Mouse (Mus musculus): ENCODE results near the gene Tctex1d4. TPM values are rescaled to one million over a fixed set of nuclear protein-coding genes. Genes with fewer than 3 reads are reported as not detected.
A peak's percentile ranks its signal among the peaks of the same experiment; 100 is the strongest.

Tctex1d4 gene
- total and polyA plus RNA-seq, 3 experiments: 4.2 TPM; not detected in 2

- Histone ChIP-seq H3K79me2 (replicated peaks; ENCODE audit: control insufficient read depth, insufficient read depth, low read length) (no peaks in the 10 kb centered on the region), H3K4me1 (ENCODE audit: control insufficient read depth, insufficient read depth, low read length) (peaks cover 31% of the 10 kb centered on the region), H3K4me3 (no peak overlapping the region), H3K27me3 (ENCODE audit: control insufficient read depth, insufficient read depth, low read length) (no peaks in the 10 kb centered on the region), H3K27ac (peak overlapping the region; percentile 66), H3K9ac (ENCODE audit: low read depth, low read length) (no peak overlapping the region), H3K36me3 (ENCODE audit: control insufficient read depth, insufficient read depth, low read length) (no peaks in the 10 kb centered on the region)
- intact Hi-C loops (cut with DNase I): loop anchor here (5.0 to 10.0 kb wide), 3 partner anchors 105 to 407 kb away; partner anchors contain the start of gene Eif2b3
- DNase-seq: no peak
- no peak for TF ChIP-seq EP300 (IDR thresholded peaks at IDR 0.05; ENCODE audit: insufficient read depth, low read depth, low read length)
- TF ChIP-seq POLR2A (IDR thresholded peaks at IDR 0.05; ENCODE audit: insufficient read depth, low read depth, low read length): no peak
- TF ChIP-seq CTCF (IDR thresholded peaks at IDR 0.05): no peak
- WGBS: 54% methylated on average over 4 of the region's 4 CpGs
These were observed 4.4 kb upstream of the Tctex1d4 start for GRCm38 (mm10) chr4:117122209-117122608.

- peak overlapping the region; percentile 99; the same call in 1 of the 2 replicates for H3K27ac ChIP-seq
These were observed 2.9 kb upstream of the Tctex1d4 start for GRCm38 (mm10) chr4:117123546-117124217.

GRCm38 (mm10) chr4:117124218-117124517 lies 2.4 kb upstream of the Tctex1d4 start:
- H3K36me3 ChIP-seq (ENCODE audit: control insufficient read depth, insufficient read depth, low read length): no peaks in the 10 kb centered on the region
- 62% methylated on average over 3 of the region's 3 CpGs for WGBS
- H3K79me2 ChIP-seq (replicated peaks; ENCODE audit: control insufficient read depth, insufficient read depth, low read length): no peaks in the 10 kb centered on the region
- H3K4me3 ChIP-seq: no peak overlapping the region
- H3K27ac ChIP-seq: peak overlapping the region; percentile 99
- intact Hi-C loops (cut with DNase I): loop anchor here (5.0 to 10.0 kb wide), 3 partner anchors 107 to 409 kb away; partner anchors contain the start of gene Eif2b3
- H3K27me3 ChIP-seq (ENCODE audit: control insufficient read depth, insufficient read depth, low read length): no peaks in the 10 kb centered on the region
- peaks cover 33% of the 10 kb centered on the region for H3K4me1 ChIP-seq (ENCODE audit: control insufficient read depth, insufficient read depth, low read length)
- DNase-seq: no peak
- no peak overlapping the region for H3K9ac ChIP-seq (ENCODE audit: low read depth, low read length)
- TF ChIP-seq CTCF (IDR thresholded peaks at IDR 0.05) (no peak), POLR2A (IDR thresholded peaks at IDR 0.05; ENCODE audit: insufficient read depth, low read depth, low read length) (no peak), EP300 (IDR thresholded peaks at IDR 0.05; ENCODE audit: insufficient read depth, low read depth, low read length) (no peak)

More at GRCm38 (mm10) chr4:117123546-117124217, 2.9 kb upstream of the Tctex1d4 start:
- no peak for DNase-seq
- Histone ChIP-seq H3K4me1 (ENCODE audit: control insufficient read depth, insufficient read depth, low read length) (peaks cover 33% of the 10 kb centered on the region), H3K27me3 (ENCODE audit: control insufficient read depth, insufficient read depth, low read length) (no peaks in the 10 kb centered on the region), H3K9ac (ENCODE audit: low read depth, low read length) (no peak overlapping the region), H3K79me2 (replicated peaks; ENCODE audit: control insufficient read depth, insufficient read depth, low read length) (no peaks in the 10 kb centered on the region), H3K4me3 (no peak overlapping the region), H3K36me3 (ENCODE audit: control insufficient read depth, insufficient read depth, low read length) (no peaks in the 10 kb centered on the region)
- WGBS: 64% methylated on average over 9 of the region's 9 CpGs
- TF ChIP-seq EP300 (IDR thresholded peaks at IDR 0.05; ENCODE audit: insufficient read depth, low read depth, low read length) (no peak), CTCF (IDR thresholded peaks at IDR 0.05) (no peak), POLR2A (IDR thresholded peaks at IDR 0.05; ENCODE audit: insufficient read depth, low read depth, low read length) (no peak)
- intact Hi-C loops (cut with DNase I): loop anchor here (5.0 to 10.0 kb wide), 3 partner anchors 106 to 409 kb away; partner anchors contain the start of gene Eif2b3

- H3K4me3 ChIP-seq: no peak overlapping the region; the same call in 1 of the 2 replicates
- TF ChIP-seq POLR2A (IDR thresholded peaks at IDR 0.05; ENCODE audit: insufficient read depth, low read depth, low read length) (0 out of 2 replicates have a peak, but pooled peaks have one; percentile 25), EP300 (IDR thresholded peaks at IDR 0.05; ENCODE audit: insufficient read depth, low read depth, low read length) (no peak)
- H3K79me2 ChIP-seq (replicated peaks; ENCODE audit: control insufficient read depth, insufficient read depth, low read length): no peaks in the 10 kb centered on the region
- intact Hi-C loops (cut with DNase I): loop anchor here (5.0 to 10.0 kb wide), 3 partner anchors 107 to 410 kb away; partner anchors contain the start of gene Eif2b3
- DNase-seq: peak; percentile 63 to 74
- no peaks in the 10 kb centered on the region for H3K27me3 ChIP-seq (ENCODE audit: control insufficient read depth, insufficient read depth, low read length)
- no peaks in the 10 kb centered on the region for H3K36me3 ChIP-seq (ENCODE audit: control insufficient read depth, insufficient read depth, low read length)
- H3K9ac ChIP-seq (ENCODE audit: low read depth, low read length): peak overlapping the region; percentile 42
- peaks cover 31% of the 10 kb centered on the region for H3K4me1 ChIP-seq (ENCODE audit: control insufficient read depth, insufficient read depth, low read length)
- WGBS: 31% methylated on average over 14 of the region's 14 CpGs
- peak overlapping the region; percentile 99 for H3K27ac ChIP-seq
These were observed 1.9 kb upstream of the Tctex1d4 start for GRCm38 (mm10) chr4:117124518-117125347.

- Histone ChIP-seq H3K27ac (peak within 1 kb of the TSS; percentile 99), H3K9ac (ENCODE audit: low read depth, low read length) (peak within 1 kb of the TSS; percentile 56), H3K36me3 (ENCODE audit: control insufficient read depth, insufficient read depth, low read length) (no peaks in the 10 kb centered on the region), H3K27me3 (ENCODE audit: control insufficient read depth, insufficient read depth, low read length) (no peaks in the 10 kb centered on the region), H3K79me2 (replicated peaks; ENCODE audit: control insufficient read depth, insufficient read depth, low read length) (no peaks in the 10 kb centered on the region), H3K4me3 (peak within 1 kb of the TSS; percentile 23), H3K4me1 (ENCODE audit: control insufficient read depth, insufficient read depth, low read length) (peaks cover 29% of the 10 kb centered on the region)
- no peak for TF ChIP-seq POLR2A (IDR thresholded peaks at IDR 0.05; ENCODE audit: insufficient read depth, low read depth, low read length)
- no peak for TF ChIP-seq CTCF (IDR thresholded peaks at IDR 0.05)
- TF ChIP-seq EP300 (IDR thresholded peaks at IDR 0.05; ENCODE audit: insufficient read depth, low read depth, low read length): no peak
- 34% methylated on average over 8 of the region's 8 CpGs for WGBS
- intact Hi-C loops (cut with DNase I): loop anchor here (10.0 kb wide), 1 partner anchor 411 kb away; no protein-coding TSS in a partner anchor
- peak; percentile 84 to 86 for DNase-seq
These were observed 1.2 kb upstream of the Tctex1d4 start, which contains the start of gene Btbd19 for GRCm38 (mm10) chr4:117125348-117125909. TSS of gene Btbd19 (minus strand) at chr4:117125725.

Data from heart, adult 2 months (tissue).